Mouse (Mus musculus) lung, embryonic 16.5 days (tissue): ENCODE measurements around the gene Nudt3. TPM values are rescaled to one million over a fixed set of nuclear protein-coding genes. Genes with fewer than 3 reads are reported as not detected.
"Not testable (repeated sequence)": the region's sequence is repeated elsewhere in the genome, so short reads cannot be mapped to it uniquely, and the experiment has no call there.

Source experiments
- ATAC-seq: fragments of 200-750 bp; cut with Nextera tagmentation; 2 replicates; pipeline ENCODE4 v1.8.0; 2017; ENCODE audit warnings: low read depth, mild to moderate bottlenecking, moderate library complexity
- H3K27ac ChIP-seq: fragments of 300-500 bp; sonication (generic); 2 replicates; pipeline ENCODE4 v1.5.1; 2014; ENCODE audit warnings: mild to moderate bottlenecking, control low read depth, low read length
- H3K27me3 ChIP-seq: fragments of 300-500 bp; sonication (generic); 2 replicates; pipeline ENCODE4 v1.6.1; 2014; ENCODE audit warnings: low read depth, low read length, mixed read lengths; ENCODE audit not compliant: control insufficient read depth, insufficient read depth
- H3K36me3 ChIP-seq: fragments of 300-500 bp; sonication (generic); 2 replicates; pipeline ENCODE4 v1.6.1; 2014; ENCODE audit warnings: low read length; ENCODE audit not compliant: control insufficient read depth, insufficient read depth
- H3K4me1 ChIP-seq: fragments of 300-500 bp; sonication (generic); replicated peaks from 2 replicates; pipeline ENCODE4 v1.6.1; 2014; ENCODE audit warnings: low read length, mixed read lengths; ENCODE audit not compliant: control insufficient read depth, insufficient read depth
- H3K4me2 ChIP-seq: fragments of 300-500 bp; sonication (generic); 2 replicates; pipeline ENCODE4 v1.6.1; 2014; ENCODE audit warnings: low read depth, low read length, control low read depth
- H3K4me3 ChIP-seq: fragments of 300-500 bp; sonication (generic); 2 replicates; pipeline ENCODE4 v1.5.1; 2014; ENCODE audit warnings: mild to moderate bottlenecking, low read length, control low read depth
- H3K9ac ChIP-seq: fragments of 300-500 bp; sonication (generic); 2 replicates; pipeline ENCODE4 v1.6.1; 2014; ENCODE audit warnings: low read length, control low read depth
- H3K9me3 ChIP-seq: fragments of 300-500 bp; sonication (generic); 2 replicates; pipeline ENCODE4 v1.6.1; 2016; ENCODE audit warnings: low read length; ENCODE audit not compliant: control insufficient read depth
- WGBS: fragments of 180-500 bp; shearing (Covaris S2); extraction: QIAGEN DNeasy Blood & Tissue Kit; methylation state at CpG from one replicate; pipeline ENCODE4 v1.1.7; 2014; 5-methylcytosine and 5-hydroxymethylcytosine counted together
- polyA plus RNA-seq: library from polyadenylated mRNA; unstranded; fragments of >200 nt; fragmentation: Nextera tagmentation; extraction: Ambion mirVana; gene quantifications from 2 replicates; pipeline ENCODE4 v1.2.1, GENCODE M21; 2015

The Nudt3 gene
- polyA plus RNA-seq, 1 experiment from 2014 or later = 73.6 TPM

GRCm38 (mm10) chr17:27652046-27652790 is 28.9 kb upstream of the Nudt3 start:
- Histone ChIP-seq H3K9ac (no peak overlapping the region), H3K4me3 (no peak overlapping the region), H3K27me3 (peaks cover 32% of the 10 kb centered on the region), H3K27ac (no peak overlapping the region), H3K4me1 (peaks cover 9% of the 10 kb centered on the region), H3K36me3 (no peaks in the 10 kb centered on the region), H3K4me2 (no peak overlapping the region), H3K9me3 (no peaks in the 10 kb centered on the region)
- no peak for ATAC-seq
- WGBS = 70% methylated on average over 23 of the region's 23 CpGs

- Histone ChIP-seq H3K27me3 (peaks cover 17% of the 10 kb centered on the region), H3K9ac (no peak overlapping the region), H3K4me3 (no peak overlapping the region), H3K9me3 (no peaks in the 10 kb centered on the region), H3K36me3 (no peaks in the 10 kb centered on the region), H3K4me1 (peaks cover 4% of the 10 kb centered on the region), H3K4me2 (no peak overlapping the region), H3K27ac (no peak overlapping the region)
- WGBS = 71% methylated on average over 13 of the region's 13 CpGs
- ATAC-seq = no peak
These were observed 27.3 kb upstream of the Nudt3 start for GRCm38 (mm10) chr17:27650586-27650985.

- no peak overlapping the region for H3K4me3 ChIP-seq
- no peak overlapping the region for H3K4me2 ChIP-seq
- WGBS = 7% methylated on average over 12 of the region's 12 CpGs
- ATAC-seq = peak; percentile 23; the same call in 1 of the 2 replicates
- H3K9ac ChIP-seq = no peak overlapping the region
- H3K9me3 ChIP-seq = no peaks in the 10 kb centered on the region
- no peaks in the 10 kb centered on the region for H3K36me3 ChIP-seq
- H3K27me3 ChIP-seq = peaks cover 12% of the 10 kb centered on the region
- peaks cover under 1% of the 10 kb centered on the region; the same call in 1 of the 2 replicates for H3K4me1 ChIP-seq
- H3K27ac ChIP-seq = no peak overlapping the region
These were observed 26.9 kb upstream of the Nudt3 start for GRCm38 (mm10) chr17:27650160-27650559.

- Histone ChIP-seq H3K9me3 (no peaks in the 10 kb centered on the region), H3K27me3 (no peaks in the 10 kb centered on the region), H3K27ac (no peak overlapping the region), H3K4me3 (no peak overlapping the region), H3K4me1 (peaks cover 10% of the 10 kb centered on the region), H3K36me3 (no peaks in the 10 kb centered on the region), H3K4me2 (no peak overlapping the region), H3K9ac (no peak overlapping the region)
- ATAC-seq = no peak
- 32% methylated on average over 7 of the region's 7 CpGs for WGBS
These were observed 22.5 kb upstream of the Nudt3 start for GRCm38 (mm10) chr17:27645807-27646206.

GRCm38 (mm10) chr17:27644572-27644971 is 21.3 kb upstream of the Nudt3 start:
- Histone ChIP-seq H3K9ac (no peak overlapping the region), H3K27me3 (no peaks in the 10 kb centered on the region), H3K27ac (no peak overlapping the region), H3K9me3 (no peaks in the 10 kb centered on the region), H3K4me1 (peaks cover 10% of the 10 kb centered on the region), H3K4me2 (no peak overlapping the region), H3K4me3 (no peak overlapping the region), H3K36me3 (no peaks in the 10 kb centered on the region)
- ATAC-seq = no peak
- 46% methylated on average over 2 of the region's 2 CpGs for WGBS

GRCm38 (mm10) chr17:27643756-27644155 is 20.5 kb upstream of the Nudt3 start:
- peaks cover 10% of the 10 kb centered on the region for H3K4me1 ChIP-seq
- no peaks in the 10 kb centered on the region for H3K36me3 ChIP-seq
- H3K4me3 ChIP-seq = no peak overlapping the region
- H3K9ac ChIP-seq = no peak overlapping the region
- H3K9me3 ChIP-seq = no peaks in the 10 kb centered on the region
- no peaks in the 10 kb centered on the region for H3K27me3 ChIP-seq
- WGBS = 73% methylated on average over 9 of the region's 9 CpGs
- H3K27ac ChIP-seq = no peak overlapping the region
- no peak for ATAC-seq
- no peak overlapping the region for H3K4me2 ChIP-seq

GRCm38 (mm10) chr17:27643101-27643500 is 19.8 kb upstream of the Nudt3 start:
- 0 out of 2 replicates have a peak overlapping the region, but pooled peaks have one; percentile 49 for H3K27ac ChIP-seq
- H3K4me1 ChIP-seq = peaks cover 10% of the 10 kb centered on the region
- H3K4me3 ChIP-seq = no peak overlapping the region
- no peak overlapping the region for H3K9ac ChIP-seq
- no peaks in the 10 kb centered on the region for H3K9me3 ChIP-seq
- WGBS = 22% methylated on average over 6 of the region's 6 CpGs
- H3K4me2 ChIP-seq = no peak overlapping the region
- H3K27me3 ChIP-seq = no peaks in the 10 kb centered on the region
- H3K36me3 ChIP-seq = no peaks in the 10 kb centered on the region
- peak; percentile 66 for ATAC-seq

- Histone ChIP-seq H3K4me1 (peaks cover 10% of the 10 kb centered on the region), H3K9me3 (no peaks in the 10 kb centered on the region), H3K4me3 (no peak overlapping the region), H3K36me3 (no peaks in the 10 kb centered on the region), H3K27me3 (no peaks in the 10 kb centered on the region), H3K9ac (peak overlapping the region; percentile 19; the same call in 1 of the 2 replicates), H3K27ac (peak overlapping the region; percentile 49; the same call in 1 of the 2 replicates), H3K4me2 (peak overlapping the region; percentile 4; the same call in 1 of the 2 replicates)
- 15% methylated on average over 12 of the region's 12 CpGs for WGBS
- ATAC-seq = peak; percentile 81
These were observed 19.3 kb upstream of the Nudt3 start for GRCm38 (mm10) chr17:27642491-27643062.

- H3K4me2 ChIP-seq, H3K9ac ChIP-seq, H3K4me3 ChIP-seq, H3K9me3 ChIP-seq, H3K27ac ChIP-seq, ATAC-seq, H3K36me3 ChIP-seq, H3K27me3 ChIP-seq: not testable (repeated sequence)
- 86% methylated on average over 6 of the region's 6 CpGs for WGBS
- peaks cover 10% of the 10 kb centered on the region for H3K4me1 ChIP-seq
These were observed 16.6 kb upstream of the Nudt3 start for GRCm38 (mm10) chr17:27639851-27640250.
